Mouse (Mus musculus) kidney, adult 2 months (tissue): Measurements from ENCODE around the gene Cfap61.

ENCODE experiments used
- CTCF ChIP-seq: fragments of 200-500 bp; conservative IDR thresholded peaks from 2 replicates; pipeline ENCODE4 v1.5.1; 2011; ENCODE audit warnings: low read depth, mild to moderate bottlenecking, control low read depth, low read length, moderate library complexity, mixed read lengths; ENCODE audit not compliant: insufficient read depth, insufficient read length
- POLR2A ChIP-seq: fragments of 200-500 bp; IDR thresholded peaks from one replicate; pipeline ENCODE4 v1.6.1; 2011; ENCODE audit warnings: low read depth, low read length, control low read depth

DNA sequence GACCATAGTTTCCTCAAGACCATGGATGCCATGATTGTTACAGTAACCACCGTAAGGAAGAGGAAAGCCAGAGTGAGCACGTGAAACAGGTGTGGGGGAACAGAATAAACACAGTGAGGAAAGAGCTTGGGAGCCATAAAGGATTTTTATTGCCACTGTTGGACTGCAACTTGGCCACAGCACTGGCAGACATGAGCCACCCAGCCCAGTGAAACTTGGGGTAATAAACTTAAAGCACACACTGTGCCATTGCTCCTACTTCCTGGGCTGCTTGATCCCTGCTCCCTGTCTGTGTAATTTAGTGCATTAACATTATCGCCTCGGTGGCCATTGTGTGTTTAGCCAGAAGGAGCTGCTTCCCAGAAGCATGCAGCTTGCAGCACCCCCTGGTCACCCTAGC is 122.5 kb downstream of the Cfap61 start:
- TF ChIP-seq CTCF = no peak
- no peak for TF ChIP-seq POLR2A
